Mouse (Mus musculus) stomach, postnatal 0 days (tissue): ENCODE measurements around the gene Foxn3.

Experiments
- CTCF ChIP-seq: IDR thresholded peaks from 2 replicates; pipeline ENCODE4 v1.5.1; 2016; ENCODE audit warnings: antibody characterized with exemption, low read depth, mild to moderate bottlenecking, moderate library complexity
- EP300 ChIP-seq: optimal IDR thresholded peaks from 2 replicates; pipeline ENCODE3; 2016; ENCODE audit warnings: antibody characterized with exemption

- TF ChIP-seq CTCF = no peak
- TF ChIP-seq EP300 = no peak
These were observed 89.2 kb downstream of the Foxn3 start for GRCm38 (mm10) chr12:99474176-99474575.
